Mouse (Mus musculus): ENCODE measurements around the gene Ptprc.

The Ptprc gene

DNA sequence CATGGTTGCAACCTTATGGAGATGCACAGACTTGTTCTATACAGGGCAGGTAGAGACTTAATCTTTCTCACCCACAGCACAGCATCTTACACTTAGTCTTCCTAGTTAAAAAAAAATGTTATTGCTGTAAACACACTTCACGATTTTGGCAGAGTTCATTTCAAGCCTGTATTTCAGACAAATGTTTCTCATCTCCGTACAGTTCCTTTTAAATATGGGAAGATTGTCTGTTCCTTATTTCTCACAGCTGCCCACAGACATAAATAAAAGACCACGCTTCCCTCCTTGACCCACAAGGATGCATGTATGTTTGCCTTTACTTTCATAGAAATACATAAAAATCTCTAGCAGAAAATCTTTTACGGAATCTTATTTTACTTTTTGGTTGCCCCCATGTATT lies 22.4 kb downstream of the Ptprc start:
- no peak for ATAC-seq (ENCODE audit: low TSS enrichment)

- peak; percentile 96 for ATAC-seq (ENCODE audit: low TSS enrichment)
These were observed 26.7 kb downstream of the Ptprc start for GRCm38 (mm10) chr1:138148844-138149243.

DNA sequence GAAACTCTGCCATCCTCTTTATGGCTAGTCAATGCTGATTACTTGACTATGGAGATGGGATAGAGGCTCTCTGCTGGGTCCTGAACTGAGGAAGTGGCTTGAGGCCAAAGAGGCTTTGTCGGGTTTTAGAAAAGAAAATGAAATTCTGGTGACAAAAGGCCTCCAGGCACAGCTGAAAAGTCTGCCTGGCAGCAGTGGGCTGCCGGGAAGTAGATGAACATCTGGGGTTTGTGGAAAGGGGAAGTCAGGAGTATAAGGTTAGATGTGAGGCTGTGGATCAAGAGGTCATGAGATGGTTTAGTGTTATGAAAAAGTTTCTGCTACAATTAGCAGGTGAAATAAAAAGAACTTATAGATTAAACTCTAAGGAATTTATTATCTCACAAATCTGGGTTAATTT lies 29.9 kb downstream of the Ptprc start:
- ATAC-seq (ENCODE audit: low TSS enrichment), result no peak

DNA sequence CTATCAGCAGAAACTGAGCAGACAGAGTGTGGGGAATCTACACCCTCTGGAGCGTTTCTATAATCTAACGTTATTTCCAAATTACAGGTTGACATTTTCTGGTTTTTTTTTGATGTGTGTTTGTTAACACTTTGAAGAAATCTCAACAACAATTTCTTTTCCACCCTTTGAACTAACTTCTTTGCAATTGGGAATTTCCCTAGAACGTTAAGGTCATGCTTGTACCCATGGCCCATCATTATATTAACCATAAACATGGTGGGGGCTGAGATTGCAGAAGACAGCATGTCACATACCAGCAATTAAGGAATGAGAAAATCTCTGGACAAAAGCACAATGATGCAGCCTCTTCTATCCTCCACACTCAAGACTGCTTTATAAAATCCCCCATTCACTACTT lies 30.4 kb downstream of the Ptprc start:
- no peak for ATAC-seq (ENCODE audit: low TSS enrichment)

GRCm38 (mm10) chr1:138144365-138144764 lies 31.1 kb downstream of the Ptprc start:
- no peak for ATAC-seq (ENCODE audit: low TSS enrichment)

DNA sequence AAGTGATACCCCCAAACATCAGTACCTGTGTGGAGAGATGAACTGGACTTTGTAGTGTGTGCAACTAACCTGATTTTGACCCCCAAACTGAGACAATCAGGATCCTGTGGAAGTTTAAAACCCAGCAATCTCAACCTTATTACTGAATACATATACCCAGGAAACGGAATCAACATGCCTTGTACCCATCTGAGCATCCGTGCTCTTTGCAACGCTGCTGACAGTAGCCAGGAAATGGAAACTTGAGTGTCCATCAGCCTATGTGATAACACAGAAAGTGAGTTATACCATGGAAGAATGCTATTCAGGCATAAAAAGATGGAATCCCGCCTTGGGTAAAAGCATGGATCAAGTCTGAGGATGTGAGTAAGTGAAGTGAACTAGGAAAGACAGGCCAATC lies 34.7 kb downstream of the Ptprc start:
- no peak for ATAC-seq (ENCODE audit: low TSS enrichment)

- no peak for ATAC-seq (ENCODE audit: low TSS enrichment)
These were observed 37.8 kb downstream of the Ptprc start for GRCm38 (mm10) chr1:138137696-138138095.

DNA sequence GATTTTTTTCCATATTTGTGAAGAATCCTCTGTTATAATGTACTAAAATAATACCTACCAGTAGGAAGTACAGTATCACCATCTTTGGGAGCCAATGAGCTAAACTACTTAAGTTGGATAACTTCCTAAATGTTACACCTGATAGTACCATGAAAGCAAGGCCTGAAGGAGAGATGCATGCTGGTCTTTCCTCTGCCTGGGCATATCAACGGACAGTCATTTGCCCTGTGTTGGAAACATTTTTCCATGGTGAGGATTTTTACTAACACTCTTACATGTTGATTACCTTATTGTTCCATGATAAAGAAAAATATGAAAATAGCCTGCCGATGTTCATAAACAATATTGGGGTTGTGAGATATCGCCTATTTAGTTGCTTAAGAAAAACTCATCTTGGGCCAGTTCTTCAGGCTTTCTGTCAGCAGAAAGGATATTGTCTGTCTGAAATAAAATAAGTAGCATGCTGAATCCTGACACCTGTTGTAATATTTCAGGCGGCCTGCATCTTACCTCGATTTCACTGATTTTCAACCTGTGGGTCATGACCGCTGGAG lies 38.4 kb downstream of the Ptprc start:
- no peak for ATAC-seq (ENCODE audit: low TSS enrichment)

DNA sequence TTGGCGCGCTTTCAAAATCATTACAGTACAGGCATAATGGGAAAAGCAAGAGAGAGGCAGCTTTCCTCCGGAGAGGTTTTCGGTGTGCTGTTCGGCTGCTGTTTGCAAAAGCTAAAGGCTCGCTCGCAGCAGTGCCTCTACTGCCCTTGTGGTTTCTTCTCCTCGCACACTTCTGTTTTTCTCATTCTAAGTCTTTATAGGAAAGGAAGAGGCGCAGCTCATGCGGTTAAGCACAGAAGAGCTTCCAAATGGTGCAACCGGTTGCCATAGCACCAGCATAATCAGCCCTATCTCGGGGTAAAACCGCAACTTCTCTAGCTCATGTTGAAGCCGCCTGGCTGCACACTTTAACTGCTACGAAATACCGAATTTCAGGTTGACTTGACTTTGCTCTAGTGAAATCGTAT lies 39.1 kb downstream of the Ptprc start:
- ATAC-seq (ENCODE audit: low TSS enrichment), result peak; percentile 99

- no peak for ATAC-seq (ENCODE audit: low TSS enrichment)
These were observed 39.7 kb downstream of the Ptprc start for GRCm38 (mm10) chr1:138135637-138136372.

- no peak for ATAC-seq (ENCODE audit: low TSS enrichment)
These were observed 40.4 kb downstream of the Ptprc start for GRCm38 (mm10) chr1:138135117-138135516.

DNA sequence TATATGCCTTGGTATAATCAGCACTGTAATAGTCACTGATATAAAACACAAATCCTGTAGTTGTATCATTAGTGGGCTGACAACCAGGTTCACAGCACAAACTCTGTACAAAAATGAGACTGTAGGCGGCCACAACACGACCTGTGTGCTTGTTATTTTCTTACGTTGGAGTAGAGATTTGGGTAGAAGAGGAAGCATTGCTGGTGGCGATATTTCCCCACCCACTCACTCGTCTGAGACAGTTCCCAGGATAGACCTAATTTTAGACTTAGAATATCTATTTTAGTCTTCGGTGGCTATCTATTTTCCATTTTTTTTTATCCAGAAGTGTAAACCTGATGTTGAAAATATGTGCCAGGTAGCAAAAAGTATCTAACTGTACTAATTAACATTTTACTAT lies 41.2 kb downstream of the Ptprc start:
- ATAC-seq (ENCODE audit: low TSS enrichment), result no peak

DNA sequence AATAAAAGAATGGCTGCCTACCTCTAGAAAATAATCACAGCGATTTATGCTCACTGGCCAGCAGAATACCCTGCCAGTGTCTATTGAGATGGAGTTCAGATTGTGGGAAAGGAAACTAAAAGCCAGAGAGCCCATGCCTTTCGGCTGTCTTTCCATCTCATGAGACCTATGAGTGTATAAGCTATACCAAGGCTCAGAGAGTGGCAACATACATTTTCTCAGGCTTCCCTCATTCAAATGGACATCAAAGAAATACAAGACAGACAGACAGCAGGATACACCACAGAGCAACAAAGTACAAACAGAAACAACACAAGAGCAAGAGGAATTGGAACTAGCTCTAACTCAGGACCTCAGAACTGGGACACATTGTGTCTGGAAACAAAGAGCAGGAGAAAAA lies 43.8 kb downstream of the Ptprc start:
- no peak for ATAC-seq (ENCODE audit: low TSS enrichment)

GRCm38 (mm10) chr1:138130145-138130544 lies 45.4 kb downstream of the Ptprc start:
- ATAC-seq (ENCODE audit: low TSS enrichment), result peak; percentile 84

DNA sequence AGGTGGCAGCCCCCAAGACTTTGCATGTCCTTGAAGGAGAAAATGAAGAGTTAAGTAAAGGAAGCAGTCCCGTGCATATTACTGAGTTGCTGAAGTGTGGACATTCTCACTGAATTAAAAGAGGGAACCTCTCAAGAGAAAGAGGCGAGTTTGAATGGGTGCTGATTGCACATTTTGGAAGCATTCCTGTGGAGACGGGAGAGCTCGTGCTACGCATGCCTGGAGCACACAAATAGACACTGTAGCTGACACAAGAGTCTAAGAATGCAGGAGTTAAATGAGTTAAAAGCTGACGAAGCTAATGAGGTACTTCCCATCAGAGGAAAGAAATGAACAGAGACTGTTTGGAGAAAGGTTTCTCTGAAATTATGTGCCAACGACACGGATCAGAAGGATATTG lies 48.7 kb downstream of the Ptprc start:
- peak; percentile 78 for ATAC-seq (ENCODE audit: low TSS enrichment)

DNA sequence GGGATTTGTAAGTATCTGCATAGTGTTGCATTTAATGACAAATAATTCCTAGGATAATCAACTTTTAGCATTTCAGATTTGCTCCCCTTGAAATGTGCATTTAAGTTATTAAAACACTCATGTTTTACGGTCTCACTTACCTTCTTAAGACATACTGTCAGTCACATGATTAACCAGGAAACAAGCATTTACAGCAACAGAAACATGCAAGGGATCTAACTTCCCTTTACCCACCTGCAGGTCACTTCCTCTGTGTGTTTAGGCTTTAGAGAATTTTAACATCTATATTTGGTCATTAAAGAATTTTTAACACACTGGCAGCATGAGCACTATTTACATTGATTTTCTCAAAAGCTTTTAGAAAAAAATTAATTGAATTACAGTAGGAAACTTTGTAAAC lies 50.2 kb downstream of the Ptprc start:
- no peak for ATAC-seq (ENCODE audit: low TSS enrichment)

DNA sequence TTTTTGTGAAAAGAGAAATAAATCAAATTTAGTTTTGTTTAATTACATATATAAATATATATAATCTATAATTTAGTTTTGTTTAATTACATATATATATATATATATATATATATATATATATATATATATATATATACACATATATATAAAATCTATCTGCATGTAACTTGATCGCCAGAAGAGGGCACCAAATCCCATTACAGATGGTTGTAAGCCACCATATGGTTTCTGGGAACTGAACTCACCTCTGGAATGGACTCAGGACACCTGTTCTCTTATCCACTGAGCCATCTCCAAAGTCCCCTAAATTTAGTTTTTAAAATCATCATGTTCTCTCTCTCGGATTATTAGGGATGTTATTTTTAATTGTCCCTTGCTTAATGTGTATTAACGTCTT lies 51.6 kb downstream of the Ptprc start:
- ATAC-seq (ENCODE audit: low TSS enrichment), result no peak

- ATAC-seq (ENCODE audit: low TSS enrichment), result no peak
These were observed 55.6 kb downstream of the Ptprc start for GRCm38 (mm10) chr1:138119895-138120294.

DNA sequence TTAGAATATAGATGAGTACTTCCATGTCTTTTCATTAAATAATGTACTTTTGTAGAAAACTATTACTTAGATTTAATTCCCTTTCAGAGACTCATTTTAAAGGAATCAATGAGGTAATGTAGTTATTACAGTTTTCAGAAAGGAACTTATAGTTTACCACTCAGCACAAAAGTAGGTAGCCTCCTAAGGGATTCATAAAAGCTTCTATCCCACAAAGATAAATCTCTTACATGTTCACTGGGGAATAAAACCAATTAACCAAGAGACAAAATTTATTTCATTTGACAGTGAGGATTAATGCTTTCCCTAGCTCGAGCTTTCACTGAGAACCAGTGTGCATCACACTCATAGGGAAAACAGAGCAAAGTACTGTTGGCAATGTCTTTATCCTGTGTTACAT lies 82.3 kb downstream of the Ptprc start:
- ATAC-seq (ENCODE audit: low TSS enrichment), result no peak

- peak; percentile 67; the same call in 1 of the 2 replicates for ATAC-seq (ENCODE audit: low TSS enrichment)
These were observed 89.7 kb downstream of the Ptprc start for GRCm38 (mm10) chr1:138085810-138086209.

DNA sequence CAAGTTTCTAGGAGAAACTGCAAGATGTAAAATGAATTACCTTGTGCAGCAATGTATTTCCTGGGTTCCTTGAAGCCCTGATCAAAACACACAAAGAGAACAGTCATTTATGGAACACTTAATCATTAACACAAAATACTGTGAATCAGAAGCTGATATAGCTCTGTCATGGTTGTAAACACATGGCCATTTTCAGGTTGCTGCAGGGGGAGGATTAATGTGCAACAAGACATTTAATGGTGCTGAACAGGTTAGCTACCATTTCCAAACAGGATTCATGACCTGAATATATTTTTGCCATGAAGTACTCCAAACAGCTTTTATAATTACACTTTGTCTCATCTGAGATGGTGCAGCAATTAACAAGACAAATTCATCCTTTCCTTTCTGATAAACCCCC lies 91.8 kb downstream of the Ptprc start:
- ATAC-seq (ENCODE audit: low TSS enrichment), result no peak

DNA sequence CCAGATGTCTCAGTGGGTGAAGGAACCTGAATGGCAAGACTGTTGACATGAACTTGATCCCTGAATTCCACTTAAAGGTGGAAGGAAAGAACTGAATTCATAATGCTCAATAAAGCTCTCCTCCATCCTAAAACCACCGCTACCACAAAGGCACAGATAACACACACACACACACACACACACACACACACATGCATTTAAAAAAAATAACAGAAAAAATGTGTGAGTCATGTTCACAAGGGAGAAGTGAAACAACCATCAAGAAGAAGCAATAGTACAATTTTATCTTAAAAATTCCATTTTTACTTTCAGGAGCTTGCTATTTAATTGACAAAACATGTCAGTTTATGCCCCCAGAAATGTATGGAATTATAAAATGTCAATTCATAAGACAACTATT lies 95.2 kb downstream of the Ptprc start:
- ATAC-seq (ENCODE audit: low TSS enrichment), result no peak

DNA sequence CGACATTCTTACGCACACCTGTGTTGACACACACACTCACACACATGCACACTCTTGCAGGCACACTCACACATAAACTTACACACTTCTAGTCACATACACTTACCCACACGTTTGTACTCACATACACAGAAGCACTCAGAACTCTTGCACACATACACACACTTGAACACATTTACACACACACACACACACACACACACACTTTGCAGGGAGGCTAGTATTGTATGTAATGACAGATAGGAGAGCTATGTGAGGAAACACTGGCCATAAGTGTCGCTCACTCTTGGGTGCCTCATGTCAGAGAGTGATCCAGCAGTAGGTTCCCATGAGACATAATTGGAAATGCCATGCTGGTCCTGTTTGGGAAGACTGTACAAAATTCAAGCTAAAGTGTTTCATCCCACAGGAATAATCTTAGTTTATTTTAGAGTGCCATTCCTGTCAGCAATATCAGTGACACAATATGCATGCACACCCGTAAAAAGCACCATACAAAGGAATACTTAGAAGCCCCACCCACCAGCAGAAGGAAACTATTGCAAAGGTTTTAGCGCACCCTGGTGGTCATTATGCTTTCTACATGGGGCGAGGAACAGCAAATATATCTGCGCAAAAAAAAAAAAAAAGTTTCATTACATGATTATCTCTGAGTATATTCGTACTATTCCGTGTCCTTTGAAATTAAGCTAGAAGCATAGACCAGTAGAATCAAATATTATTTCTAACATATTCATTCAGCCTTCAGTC lies 131.1 kb downstream of the Ptprc start:
- peak; percentile 96 for ATAC-seq (ENCODE audit: low TSS enrichment)
